Mouse (Mus musculus): ENCODE data around the gene Map10.

- TF ChIP-seq CTCF (IDR thresholded peaks at IDR 0.05; ENCODE audit: borderline replicate concordance, insufficient read depth, low read length): no peak
- no peak for TF ChIP-seq POLR2A (IDR thresholded peaks at IDR 0.05; ENCODE audit: low read depth, low read length)
These were observed 30.0 kb upstream of the Map10 start for GRCm38 (mm10) chr8:125639631-125640030.

Measured in embryonic fibroblast, embryonic 13.5 days (primary cell).